Mouse (Mus musculus): ENCODE results near the gene Slc10a7. TPM values are rescaled to one million over a fixed set of nuclear protein-coding genes. Genes with fewer than 3 reads are reported as not detected.

Gene Slc10a7
- polyA plus RNA-seq, 1 experiment = not detected

- Histone ChIP-seq H3K27ac (ENCODE audit: insufficient read depth, low read depth, low read length) (no peak overlapping the region), H3K4me3 (ENCODE audit: insufficient read depth, low read depth, low read length) (peak overlapping the region; percentile 69), H3K4me1 (ENCODE audit: control insufficient read depth, insufficient read depth, low read length) (no peaks in the 10 kb centered on the region)
- WGBS = under 1% methylated on average over 38 of the region's 38 CpGs
- TF ChIP-seq CTCF (IDR thresholded peaks at IDR 0.05; ENCODE audit: insufficient read depth, low read depth, low read length) (no peak), POLR2A (IDR thresholded peaks at IDR 0.05; ENCODE audit: insufficient read depth, low read depth, low read length) (no peak)
Measured at GRCm38 (mm10) chr8:78507979-78508718, 997 bp upstream of the Slc10a7 start.

GRCm38 (mm10) chr8:78508719-78509272, 350 bp upstream of the Slc10a7 start, which contains the start of gene Rbmxl1:
Gene Rbmxl1, minus strand, starts transcription at chr8:78508898.
- TF ChIP-seq CTCF (IDR thresholded peaks at IDR 0.05; ENCODE audit: insufficient read depth, low read depth, low read length) = no peak
- peak; percentile 27; the same call in 1 of the 2 replicates for TF ChIP-seq POLR2A (IDR thresholded peaks at IDR 0.05; ENCODE audit: insufficient read depth, low read depth, low read length)
- no peaks in the 10 kb centered on the region for H3K4me1 ChIP-seq (ENCODE audit: control insufficient read depth, insufficient read depth, low read length)
- under 1% methylated on average over 70 of the region's 70 CpGs for WGBS
- peak within 1 kb of the TSS; percentile 69 for H3K4me3 ChIP-seq (ENCODE audit: insufficient read depth, low read depth, low read length)
- H3K27ac ChIP-seq (ENCODE audit: insufficient read depth, low read depth, low read length) = peak within 1 kb of the TSS; percentile 87

DNA sequence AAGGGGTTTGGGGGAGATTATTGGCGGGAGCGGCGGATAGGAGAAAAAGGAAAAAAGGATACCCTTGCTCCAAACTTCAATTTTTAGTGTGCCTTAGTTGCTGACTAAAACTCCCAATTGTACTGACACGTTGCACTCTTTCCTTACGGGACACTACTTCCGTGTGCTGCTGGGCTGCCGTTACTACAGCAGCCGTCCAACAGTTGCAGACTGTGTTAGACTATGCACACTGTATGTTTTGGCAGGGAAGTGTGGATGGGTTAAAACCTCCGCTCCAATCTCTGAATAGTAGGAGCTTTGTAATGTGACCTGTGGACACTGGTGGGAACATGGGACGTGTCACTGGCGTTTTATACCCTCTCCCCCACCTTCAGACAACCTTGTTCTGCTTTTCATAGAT, 948 bp downstream of the Slc10a7 start:
- no peaks in the 10 kb centered on the region for H3K4me1 ChIP-seq (ENCODE audit: control insufficient read depth, insufficient read depth, low read length)
- 2% methylated on average over 11 of the region's 11 CpGs for WGBS
- H3K4me3 ChIP-seq (ENCODE audit: insufficient read depth, low read depth, low read length) = peak overlapping the region; percentile 69
- H3K27ac ChIP-seq (ENCODE audit: insufficient read depth, low read depth, low read length) = no peak overlapping the region
- no peak for TF ChIP-seq CTCF (IDR thresholded peaks at IDR 0.05; ENCODE audit: insufficient read depth, low read depth, low read length)
- TF ChIP-seq POLR2A (IDR thresholded peaks at IDR 0.05; ENCODE audit: insufficient read depth, low read depth, low read length) = no peak

DNA sequence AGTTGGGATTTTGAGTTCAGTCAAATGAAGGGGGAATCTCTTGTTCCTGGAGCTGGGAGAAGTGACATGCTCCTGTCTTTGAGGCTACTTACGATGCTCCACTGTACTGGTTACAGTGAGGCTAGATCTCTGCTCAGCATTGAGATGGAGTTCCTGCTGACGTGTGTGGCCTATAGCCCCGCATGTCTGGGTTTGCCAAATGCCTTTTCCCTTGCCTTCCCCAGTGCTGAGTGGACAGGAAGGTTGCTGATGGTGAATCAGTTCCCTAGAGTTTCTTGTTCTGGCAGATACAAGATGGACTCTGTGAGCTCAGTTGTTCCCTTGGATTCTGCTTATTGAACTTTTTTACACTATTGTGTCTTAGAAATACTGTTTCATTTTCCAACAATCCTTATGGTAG, 1.8 kb downstream of the Slc10a7 start:
- Histone ChIP-seq H3K4me3 (ENCODE audit: insufficient read depth, low read depth, low read length) (no peak overlapping the region), H3K4me1 (ENCODE audit: control insufficient read depth, insufficient read depth, low read length) (no peaks in the 10 kb centered on the region), H3K27ac (ENCODE audit: insufficient read depth, low read depth, low read length) (no peak overlapping the region)
- TF ChIP-seq CTCF (IDR thresholded peaks at IDR 0.05; ENCODE audit: insufficient read depth, low read depth, low read length) (no peak), POLR2A (IDR thresholded peaks at IDR 0.05; ENCODE audit: insufficient read depth, low read depth, low read length) (no peak)
- WGBS = 75% methylated on average over 3 of the region's 3 CpGs

DNA sequence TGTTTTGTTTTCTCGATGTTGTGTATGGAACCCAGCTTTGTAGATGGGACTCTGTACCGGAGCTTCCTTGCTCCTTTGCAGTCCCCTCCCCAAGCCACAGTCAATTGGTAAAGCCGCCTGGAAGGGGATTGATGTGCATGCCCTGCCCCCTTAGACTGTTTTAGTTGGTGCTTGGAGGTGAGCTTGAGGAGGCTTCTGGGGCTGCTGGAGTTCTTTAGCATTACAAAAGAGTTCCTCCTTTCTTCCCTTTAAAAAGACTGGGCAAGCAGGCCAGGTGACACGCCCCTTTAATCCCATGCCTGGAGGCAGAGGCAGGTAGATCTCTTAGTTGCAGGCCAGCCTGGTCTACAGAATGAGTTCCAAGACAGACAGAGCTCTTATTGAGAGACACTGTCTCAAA, 4.0 kb downstream of the Slc10a7 start:
- no peak overlapping the region for H3K4me3 ChIP-seq (ENCODE audit: insufficient read depth, low read depth, low read length)
- H3K4me1 ChIP-seq (ENCODE audit: control insufficient read depth, insufficient read depth, low read length) = no peaks in the 10 kb centered on the region
- WGBS = 93% methylated on average over 4 of the region's 4 CpGs
- H3K27ac ChIP-seq (ENCODE audit: insufficient read depth, low read depth, low read length) = no peak overlapping the region
- no peak for TF ChIP-seq POLR2A (IDR thresholded peaks at IDR 0.05; ENCODE audit: insufficient read depth, low read depth, low read length)
- TF ChIP-seq CTCF (IDR thresholded peaks at IDR 0.05; ENCODE audit: insufficient read depth, low read depth, low read length) = no peak

DNA sequence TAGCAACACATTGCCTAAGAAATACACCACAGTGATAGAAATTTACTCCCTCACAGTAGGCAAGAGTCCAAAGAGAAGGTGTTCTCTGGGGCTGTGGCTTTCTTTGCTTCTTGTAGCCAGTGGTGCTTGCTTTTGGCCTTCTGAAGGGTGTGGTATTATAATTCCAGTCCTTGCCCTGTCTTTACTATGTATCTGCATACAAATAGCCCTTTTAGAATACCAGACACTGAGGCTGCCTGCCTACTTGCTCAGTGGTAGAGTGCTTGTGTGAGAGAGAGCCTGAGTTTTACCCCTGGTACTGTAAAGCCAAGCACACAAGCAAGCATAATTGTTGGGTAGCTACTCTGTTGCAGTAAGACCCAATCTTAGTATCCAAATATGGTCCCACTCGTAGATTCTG, 5.6 kb downstream of the Slc10a7 start:
- TF ChIP-seq POLR2A (IDR thresholded peaks at IDR 0.05; ENCODE audit: insufficient read depth, low read depth, low read length) = no peak
- no peak for TF ChIP-seq CTCF (IDR thresholded peaks at IDR 0.05; ENCODE audit: insufficient read depth, low read depth, low read length)
- Histone ChIP-seq H3K4me1 (ENCODE audit: control insufficient read depth, insufficient read depth, low read length) (no peaks in the 10 kb centered on the region), H3K27ac (ENCODE audit: insufficient read depth, low read depth, low read length) (no peak overlapping the region), H3K4me3 (ENCODE audit: insufficient read depth, low read depth, low read length) (no peak overlapping the region)
- WGBS = 95% methylated on average over 1 of the region's 1 CpGs

DNA sequence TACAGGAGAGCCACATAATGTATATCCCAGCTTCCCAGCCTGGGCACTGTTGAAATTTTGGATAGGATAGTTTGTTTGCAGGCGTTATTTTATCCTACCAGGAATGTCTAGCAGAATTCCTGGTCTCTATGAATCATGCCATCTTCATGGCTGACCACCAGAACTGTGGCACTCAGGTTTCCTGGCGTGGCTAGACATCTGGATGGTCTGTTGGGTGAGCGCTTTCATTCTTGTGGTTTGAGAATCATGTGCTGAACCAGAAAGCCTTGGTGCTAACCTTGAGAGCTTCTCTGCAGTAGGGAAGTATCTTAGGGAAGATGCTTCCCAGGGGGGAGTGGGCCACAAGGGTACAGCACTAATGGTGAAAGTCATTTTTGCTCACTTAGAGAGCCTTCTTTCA, 6.0 kb downstream of the Slc10a7 start:
- Histone ChIP-seq H3K4me3 (ENCODE audit: insufficient read depth, low read depth, low read length) (no peak overlapping the region), H3K4me1 (ENCODE audit: control insufficient read depth, insufficient read depth, low read length) (no peaks in the 10 kb centered on the region), H3K27ac (ENCODE audit: insufficient read depth, low read depth, low read length) (no peak overlapping the region)
- TF ChIP-seq CTCF (IDR thresholded peaks at IDR 0.05; ENCODE audit: insufficient read depth, low read depth, low read length) = no peak
- TF ChIP-seq POLR2A (IDR thresholded peaks at IDR 0.05; ENCODE audit: insufficient read depth, low read depth, low read length) = no peak
- 95% methylated on average over 3 of the region's 3 CpGs for WGBS

GRCm38 (mm10) chr8:78533981-78534380, 24.8 kb downstream of the Slc10a7 start:
- 94% methylated on average over 6 of the region's 6 CpGs for WGBS
- Histone ChIP-seq H3K27ac (ENCODE audit: insufficient read depth, low read depth, low read length) (no peak overlapping the region), H3K4me3 (ENCODE audit: insufficient read depth, low read depth, low read length) (no peak overlapping the region), H3K4me1 (ENCODE audit: control insufficient read depth, insufficient read depth, low read length) (no peaks in the 10 kb centered on the region)
- TF ChIP-seq POLR2A (IDR thresholded peaks at IDR 0.05; ENCODE audit: insufficient read depth, low read depth, low read length) (no peak), CTCF (IDR thresholded peaks at IDR 0.05; ENCODE audit: insufficient read depth, low read depth, low read length) (no peak)

DNA sequence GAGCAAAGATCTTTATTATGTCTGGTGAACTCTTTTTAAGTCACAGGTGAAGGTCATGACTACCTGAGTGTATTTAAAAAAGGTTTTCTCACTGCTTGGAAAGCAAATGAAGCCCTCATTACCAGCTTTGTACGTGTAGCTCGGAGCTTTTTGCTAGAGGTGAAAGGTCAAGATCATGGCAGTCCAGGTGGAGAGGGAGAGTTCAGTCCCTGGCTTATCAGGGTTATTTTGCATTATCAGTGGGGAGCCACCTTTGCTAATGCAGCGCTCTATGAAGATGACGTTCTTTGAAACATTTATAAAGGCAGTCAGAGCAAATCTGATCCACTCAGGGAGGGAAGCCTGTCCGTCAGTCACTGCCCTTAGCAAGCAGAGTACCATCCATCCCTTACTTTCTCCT, 27.6 kb downstream of the Slc10a7 start:
- Histone ChIP-seq H3K27ac (ENCODE audit: insufficient read depth, low read depth, low read length) (no peak overlapping the region), H3K4me1 (ENCODE audit: control insufficient read depth, insufficient read depth, low read length) (no peaks in the 10 kb centered on the region), H3K4me3 (ENCODE audit: insufficient read depth, low read depth, low read length) (no peak overlapping the region)
- TF ChIP-seq POLR2A (IDR thresholded peaks at IDR 0.05; ENCODE audit: insufficient read depth, low read depth, low read length) (no peak), CTCF (IDR thresholded peaks at IDR 0.05; ENCODE audit: insufficient read depth, low read depth, low read length) (no peak)
- 94% methylated on average over 5 of the region's 5 CpGs for WGBS

Measured in olfactory bulb, adult 2 months (tissue).